Mouse (Mus musculus) urinary bladder, postnatal 14 days (tissue): Measurements from ENCODE around the gene Ldlrad3.
A peak's percentile ranks its signal among the peaks of the same experiment; 100 is the strongest.

Experiments used
- DNase-seq: peaks from one replicate; pipeline ENCODE4 v3.0.0; 2021; ENCODE audit warnings: low spot score

Gene Ldlrad3

GRCm38 (mm10) chr2:101905534-101906378, 280.4 kb downstream of the Ldlrad3 start:
- peak; percentile 84 for DNase-seq

GRCm38 (mm10) chr2:101902196-101902595, 284.0 kb downstream of the Ldlrad3 start:
- DNase-seq: no peak
